ENCODE assay signal across 25 mouse cellular contexts in genomic region chr14:120002673-120003072, GRCm38 (mm10). TPM values are rescaled to one million over a fixed set of nuclear protein-coding genes. Genes with fewer than 3 reads are reported as not detected.
DNase-seq lines count a peak whose midpoint lies in the region; ATAC-seq lines count a peak whose summit lies in the region.
"Had no signal": no experiment of that assay in that cellular context is flagged by ENCODE, and none has a peak within 500 bp of the region (broad histone marks: within the 10 kb centered on the region; RNA-seq: fewer than 3 reads in every experiment).

No protein-coding gene starts in this region.

- 75% methylated on average over 4 of the region's 4 CpGs for WGBS in intestine, embryonic 14.5 days
- 82% methylated on average over 4 of the region's 4 CpGs for WGBS in intestine, embryonic 15.5 days
- 77% methylated on average over 4 of the region's 4 CpGs for WGBS in kidney, embryonic 14.5 days

- DNase-seq in intestine, embryonic 14.5 days (ENCODE audit: low spot score) = peak; percentile 24
- DNase-seq in right cerebral cortex, adult 2 months (ENCODE audit: low spot score in 2 of 2) = peak; percentile 6 to 25
- DNase-seq in right cerebral cortex, adult 18-20 months = no peak
- peak; percentile 28 for DNase-seq in layer of hippocampus, adult 9-11 months
- DNase-seq in cerebellum, postnatal 4 days (ENCODE audit: low spot score in 2 of 2) = no peak
- DNase-seq in thymus, postnatal 36 days = no peak
- DNase-seq: adrenal gland, postnatal 10 days; cerebellum, postnatal 25 days; embryo, embryonic 11 days; heart, postnatal 4 days; lung, postnatal 4 days; midbrain, embryonic 14.5 days had no signal

- H3K4me1 ChIP-seq in intestine, embryonic 14.5 days (replicated peaks; ENCODE audit: control insufficient read depth, insufficient read depth, low read length) = no peaks in the 10 kb centered on the region
- no peaks in the 10 kb centered on the region for H3K4me1 ChIP-seq in intestine, embryonic 15.5 days (replicated peaks)
- no peaks in the 10 kb centered on the region for H3K4me1 ChIP-seq in kidney, embryonic 14.5 days (ENCODE audit: control insufficient read depth, insufficient read depth, low read length)
- H3K4me1 ChIP-seq: embryonic facial prominence, embryonic 13.5 days; forebrain, embryonic 12.5 days; heart, embryonic 10.5 days had no signal

- no peaks in the 10 kb centered on the region for H3K27me3 ChIP-seq in intestine, embryonic 14.5 days (replicated peaks; ENCODE audit: control insufficient read depth, insufficient read depth, low read length)
- H3K27me3 ChIP-seq in intestine, embryonic 15.5 days (replicated peaks) = no peaks in the 10 kb centered on the region
- H3K27me3 ChIP-seq in kidney, embryonic 14.5 days (ENCODE audit: control insufficient read depth, insufficient read depth, low read length) = no peaks in the 10 kb centered on the region
- H3K27me3 ChIP-seq: embryonic facial prominence, embryonic 13.5 days; forebrain, embryonic 12.5 days had no signal

- no peak overlapping the region for H3K9ac ChIP-seq in intestine, embryonic 14.5 days (ENCODE audit: low read length)
- H3K9ac ChIP-seq in intestine, embryonic 15.5 days = no peak overlapping the region
- H3K9ac ChIP-seq in kidney, embryonic 14.5 days (ENCODE audit: low read depth, low read length) = no peak overlapping the region
- H3K9ac ChIP-seq: embryonic facial prominence, embryonic 13.5 days; forebrain, embryonic 12.5 days; hindbrain, embryonic 14.5 days had no signal

- H3K4me2 ChIP-seq in intestine, embryonic 14.5 days (ENCODE audit: low read length) = no peak overlapping the region
- H3K4me2 ChIP-seq in intestine, embryonic 15.5 days (replicated peaks) = no peak overlapping the region
- H3K4me2 ChIP-seq in kidney, embryonic 14.5 days (replicated peaks; ENCODE audit: low read depth, low read length) = no peak overlapping the region
- H3K4me2 ChIP-seq: embryonic facial prominence, embryonic 13.5 days; forebrain, embryonic 12.5 days; hindbrain, embryonic 14.5 days had no signal

- H3K9me3 ChIP-seq in intestine, embryonic 14.5 days (ENCODE audit: control insufficient read depth, low read length) = no peaks in the 10 kb centered on the region
- H3K9me3 ChIP-seq in intestine, embryonic 15.5 days = no peaks in the 10 kb centered on the region
- H3K9me3 ChIP-seq in kidney, embryonic 14.5 days (ENCODE audit: control insufficient read depth, low read length) = no peaks in the 10 kb centered on the region
- H3K9me3 ChIP-seq: embryonic facial prominence, embryonic 13.5 days; forebrain, embryonic 12.5 days; heart, embryonic 10.5 days had no signal

- no peaks in the 10 kb centered on the region for H3K36me3 ChIP-seq in intestine, embryonic 14.5 days (ENCODE audit: control insufficient read depth, insufficient read depth, low read length)
- no peaks in the 10 kb centered on the region for H3K36me3 ChIP-seq in intestine, embryonic 15.5 days
- no peaks in the 10 kb centered on the region for H3K36me3 ChIP-seq in kidney, embryonic 14.5 days (ENCODE audit: control insufficient read depth, insufficient read depth, low read length)
- H3K36me3 ChIP-seq: embryonic facial prominence, embryonic 13.5 days; forebrain, embryonic 12.5 days; heart, embryonic 10.5 days had no signal

- H3K27ac ChIP-seq in intestine, embryonic 14.5 days (ENCODE audit: low read depth) = no peak overlapping the region
- no peak overlapping the region for H3K27ac ChIP-seq in intestine, embryonic 15.5 days
- no peak overlapping the region for H3K27ac ChIP-seq in kidney, embryonic 14.5 days (ENCODE audit: low read depth, low read length)
- H3K27ac ChIP-seq: embryonic facial prominence, embryonic 13.5 days; forebrain, embryonic 12.5 days; heart, embryonic 10.5 days; hindbrain, embryonic 14.5 days; stomach, postnatal 0 days had no signal

- ATAC-seq in intestine, embryonic 14.5 days (replicated peaks; ENCODE audit: low FRiP score, low TSS enrichment, low read depth) = no peak
- no peak for ATAC-seq in intestine, embryonic 15.5 days
- ATAC-seq in kidney, embryonic 14.5 days (ENCODE audit: low FRiP score, low TSS enrichment) = peak; percentile 28; the same call in 1 of the 2 replicates
- ATAC-seq: inflammation-experienced regulatory T-cells, adult 6 months had no signal

- H3K4me3 ChIP-seq in intestine, embryonic 14.5 days (ENCODE audit: low read depth, low read length) = no peak overlapping the region
- H3K4me3 ChIP-seq in intestine, embryonic 15.5 days (replicated peaks) = no peak overlapping the region
- H3K4me3 ChIP-seq in kidney, embryonic 14.5 days (ENCODE audit: low read length) = no peak overlapping the region
- H3K4me3 ChIP-seq: embryonic facial prominence, embryonic 13.5 days; erythroblast, embryonic 14.5 days; forebrain, embryonic 12.5 days; heart, embryonic 10.5 days had no signal

RNA-seq across cellular contexts. Expression of gene Oxgr1, which starts 39.6 kb away (rescaled TPM):
- not detected in 2 replicates for polyA plus RNA-seq in intestine, embryonic 14.5 days (2014; fragmentation: Nextera tagmentation; extraction: Ambion mirVana)
- 0.05 TPM in 1 of 2 replicates, not detected in the other for polyA plus RNA-seq in intestine, embryonic 15.5 days (2015; fragmentation: Nextera tagmentation; extraction: Ambion mirVana)
- 0.20 and 0.66 TPM in 2 replicates for polyA plus RNA-seq in kidney, embryonic 14.5 days (2014; fragmentation: Nextera tagmentation; extraction: Ambion mirVana)
- polyA plus RNA-seq: brain, embryonic 14.5 days; embryonic facial prominence, embryonic 13.5 days; erythroblast, embryonic 14.5 days; forebrain, embryonic 12.5 days; heart, embryonic 10.5 days; hindbrain, embryonic 14.5 days; inflammation-experienced regulatory T-cells, adult 6 months; liver, adult 2 months; liver, embryonic 16.5 days; midbrain, embryonic 14.5 days; neural tube, embryonic 11.5 days had no signal

Comparison
In these comparisons a context has a peak if more than half of its experiments do, and no peak if none do; other contexts are left out.
1. DNase-seq: peak in intestine, embryonic 14.5 days (single experiment), right cerebral cortex, adult 2 months (2 of 2) and layer of hippocampus, adult 9-11 months (single experiment); none in right cerebral cortex, adult 18-20 months (single experiment), cerebellum, postnatal 4 days (0 of 2) and thymus, postnatal 36 days (0 of 2).